Mouse (Mus musculus): ENCODE measurements at regions not wholly inside any gene's neighbourhood (a gene's known extent, or its start where the extent isn't known, plus 50 kb on each side); places are given as distances from the start of the nearest gene placed in this dataset.

- no peak for DNase-seq
Measured at GRCm38 (mm10) chr4:152622022-152622777, 144.5 kb upstream of the Kcnab2 start.

- no peak for DNase-seq
Measured at GRCm38 (mm10) chr4:152617636-152618035, 140.0 kb upstream of the Kcnab2 start.

- DNase-seq = no peak
Measured at GRCm38 (mm10) chr4:152615155-152615554, 137.5 kb upstream of the Kcnab2 start.

GRCm38 (mm10) chr4:152614356-152615100 is 136.9 kb upstream of the Kcnab2 start:
- no peak for DNase-seq
